Mouse (Mus musculus) cerebellum, adult 18-20 months (tissue): ENCODE measurements at regions not wholly inside any gene's neighbourhood (a gene's known extent, or its start where the extent isn't known, plus 50 kb on each side); places are given as distances from the start of the nearest gene placed in this dataset.
A peak's percentile ranks its signal among the peaks of the same experiment; 100 is the strongest.

Source experiments
- DNase-seq, 2 experiments: peaks; one replicate each; pipeline ENCODE4 v3.0.0; 2021

DNA sequence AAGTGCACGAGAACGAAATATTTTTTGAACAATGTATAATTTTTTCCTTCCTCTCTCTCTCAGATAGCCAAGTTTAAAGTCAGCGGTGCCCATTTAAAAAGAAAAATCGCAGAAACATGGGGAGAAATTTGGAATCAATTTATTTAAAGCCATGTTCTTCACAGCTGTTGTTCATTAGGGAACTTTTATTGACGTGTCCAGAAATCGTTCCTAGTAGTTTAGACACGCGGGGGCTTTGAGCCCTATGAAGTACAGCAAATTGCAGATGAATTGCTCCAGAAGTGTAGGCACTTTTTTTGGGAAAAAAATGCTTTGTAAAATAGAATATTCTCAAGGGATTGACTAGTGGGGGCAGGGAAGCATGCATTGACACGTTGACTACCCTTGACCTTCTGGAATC is 182.8 kb downstream of the Rdh14 start:
- no peak for DNase-seq

GRCm38 (mm10) chr12:10582840-10583614 is 192.5 kb downstream of the Rdh14 start:
- no peak for DNase-seq

DNA sequence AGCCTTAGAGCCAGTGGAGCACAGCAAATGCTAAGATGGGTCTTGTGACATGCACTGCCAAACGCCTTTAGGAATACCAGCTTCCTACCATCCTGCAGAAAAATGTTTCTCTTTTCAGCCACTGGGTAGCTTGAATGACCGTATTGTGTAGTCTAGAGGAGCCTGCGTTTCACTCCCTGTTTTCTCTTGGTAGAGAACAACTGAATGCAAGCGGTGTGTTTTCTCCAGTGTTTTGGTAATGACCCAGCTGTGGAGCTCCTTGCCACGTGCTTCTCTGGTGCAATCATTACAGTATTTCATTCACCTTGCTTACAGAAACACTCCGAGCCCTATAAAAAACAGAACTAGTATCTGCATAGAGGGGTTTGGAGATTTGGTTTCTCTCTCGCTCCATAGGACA is 193.5 kb downstream of the Rdh14 start:
- DNase-seq, result no peak

GRCm38 (mm10) chr12:10589537-10589936 is 199.0 kb downstream of the Rdh14 start:
- DNase-seq, result peak; percentile 55 to 61

DNA sequence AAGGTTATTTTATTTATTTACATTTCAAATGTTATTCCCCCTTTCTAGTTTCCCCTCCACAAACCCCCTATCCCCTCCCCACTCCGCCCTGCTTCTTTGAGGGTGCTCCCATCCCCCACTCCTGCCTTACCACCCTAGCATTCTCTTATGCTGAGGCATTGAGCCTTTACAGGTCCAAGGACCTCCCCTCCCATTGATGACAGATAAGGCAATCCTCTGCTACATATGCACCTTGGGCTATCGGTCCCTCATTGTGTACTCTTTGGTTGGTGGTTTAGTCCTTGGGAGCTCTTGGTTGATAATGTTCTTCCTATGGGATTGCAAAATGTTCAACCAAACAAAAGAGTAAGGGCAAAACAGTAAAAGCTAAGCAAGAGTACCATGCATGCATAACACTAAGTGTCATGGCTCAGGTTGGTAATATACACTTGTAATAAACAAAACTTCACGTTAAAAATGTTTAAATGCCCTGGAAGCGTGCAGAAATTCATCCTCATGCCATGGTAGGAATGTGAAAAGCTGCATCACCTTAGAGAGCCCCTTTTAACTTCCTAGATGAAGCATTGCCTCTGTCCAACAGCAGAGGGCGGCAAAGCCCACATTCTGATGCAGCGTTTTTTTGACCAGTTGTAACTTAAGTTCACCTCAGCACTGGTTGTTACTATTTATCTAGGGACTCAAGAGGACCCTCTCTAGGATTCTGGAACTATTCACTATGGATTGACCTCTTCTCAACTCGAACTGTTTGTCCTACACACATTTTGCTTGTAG is 207.6 kb downstream of the Rdh14 start:
- DNase-seq, result peak; percentile 19 to 60

GRCm38 (mm10) chr12:10600111-10600510 is 209.5 kb downstream of the Rdh14 start:
- no peak for DNase-seq

DNA sequence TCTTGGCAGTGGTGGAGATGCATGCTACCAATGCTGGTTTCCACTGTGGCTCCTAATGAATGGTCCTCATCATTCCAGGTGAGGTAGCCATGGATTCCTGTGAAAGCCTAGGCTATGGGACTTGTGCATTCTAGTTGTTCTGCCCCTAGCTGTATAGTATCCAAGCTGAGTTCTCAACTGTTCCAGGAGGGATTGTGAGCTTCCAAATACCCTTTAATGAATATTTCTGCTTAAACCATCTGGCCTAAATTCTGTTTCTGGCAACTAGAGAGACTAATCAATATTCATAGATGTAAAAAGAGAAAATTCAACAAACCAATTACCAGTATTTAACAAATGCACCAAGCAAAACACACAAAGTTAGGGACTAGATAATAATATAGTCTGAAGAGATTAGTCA is 227.7 kb downstream of the Rdh14 start:
- DNase-seq, result no peak

GRCm38 (mm10) chr12:10620541-10620940 is 230.0 kb downstream of the Rdh14 start:
- no peak for DNase-seq

GRCm38 (mm10) chr12:10638591-10638990 is 248.0 kb downstream of the Rdh14 start:
- peak; percentile 15 to 29 for DNase-seq

GRCm38 (mm10) chr12:10654466-10655184 is 264.1 kb downstream of the Rdh14 start:
- DNase-seq, result peak; percentile 54 to 65

DNA sequence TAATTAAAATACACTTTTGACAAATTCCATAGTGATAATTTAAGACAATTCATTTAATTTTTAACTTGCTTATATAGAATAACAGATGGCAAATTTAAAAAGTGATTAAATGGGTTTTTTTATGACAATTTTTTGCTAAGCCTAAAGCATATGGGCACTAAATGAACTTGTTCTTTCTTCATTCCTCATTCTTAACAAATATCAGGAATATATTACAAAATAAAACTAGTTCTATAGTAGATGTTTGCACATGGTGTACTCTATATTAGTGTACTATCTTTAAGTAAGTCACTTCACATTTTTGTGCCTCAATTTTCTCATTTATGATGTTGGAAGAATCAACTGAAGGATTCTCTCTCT is 264.6 kb downstream of the Rdh14 start:
- DNase-seq, result no peak

DNA sequence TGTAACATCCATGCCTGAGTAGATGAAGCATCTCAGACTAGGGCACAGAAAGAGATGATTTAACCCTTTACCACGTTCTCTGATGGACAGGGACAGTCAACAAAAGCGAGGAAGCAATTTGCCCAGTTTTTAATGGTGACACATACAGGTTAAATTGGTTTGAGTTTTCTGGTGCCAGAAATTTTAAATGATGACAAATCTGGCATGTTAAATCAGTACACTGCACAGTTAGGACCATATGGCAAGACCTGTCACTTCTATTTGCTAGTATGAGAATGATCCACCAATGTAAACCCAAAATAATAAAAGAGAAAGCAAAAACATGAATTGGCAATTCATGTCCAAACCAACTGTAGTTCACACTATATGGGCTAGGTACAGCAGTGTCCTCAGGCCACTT is 268.3 kb downstream of the Rdh14 start:
- no peak for DNase-seq

DNA sequence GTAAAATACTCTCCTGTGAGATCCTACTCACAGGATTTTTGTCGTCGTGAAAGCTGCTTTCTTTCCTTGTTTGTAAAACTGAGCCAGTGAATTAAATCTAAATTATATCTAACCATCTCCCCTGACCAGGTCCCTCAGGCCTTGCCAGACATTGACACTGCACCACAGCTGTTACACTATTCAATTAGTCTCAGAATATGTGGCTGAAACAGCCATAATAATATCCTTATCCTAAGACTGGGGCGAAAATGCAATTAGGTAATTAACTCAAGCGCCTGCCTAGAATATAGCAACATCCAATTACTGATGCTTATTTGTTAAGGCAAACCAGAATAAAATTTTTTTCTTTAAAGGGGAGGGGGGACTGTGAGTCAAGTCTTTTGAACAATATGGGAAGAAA is 296.2 kb downstream of the Rdh14 start:
- DNase-seq, result no peak
